Comparison of ENCODE assay signal across 13 mouse cellular contexts in the genomic region with DNA sequence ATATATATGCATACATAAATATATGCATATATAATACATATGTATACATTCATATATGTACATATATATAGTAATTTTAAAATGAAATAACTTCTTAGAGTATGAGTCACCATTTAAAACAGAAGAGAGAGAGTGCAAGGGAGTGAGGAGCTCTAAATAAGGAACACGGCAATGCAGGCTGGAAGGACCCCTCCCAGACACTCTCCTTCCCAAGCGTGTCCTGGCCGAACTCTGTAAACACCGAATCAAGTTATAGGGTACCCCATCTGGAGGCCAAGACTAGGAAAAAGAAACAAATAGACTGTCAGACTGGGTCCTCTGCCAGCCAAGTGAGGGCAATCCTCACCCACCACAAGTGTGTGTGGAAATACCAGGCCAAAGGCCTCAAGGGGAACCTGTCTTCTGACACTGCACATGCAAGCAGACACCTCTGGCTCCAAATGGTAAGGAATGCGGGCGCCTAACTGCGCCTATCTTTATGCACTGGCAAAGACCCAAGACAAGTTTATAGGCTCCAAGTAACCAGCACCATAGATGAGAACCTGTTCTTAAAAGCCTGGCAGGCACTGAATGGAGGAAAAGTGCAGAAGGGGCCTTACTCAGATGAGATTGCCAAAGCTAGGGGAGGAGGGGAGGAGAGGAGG.
DNase-seq lines count a peak whose midpoint lies in the region; ATAC-seq and TF ChIP-seq lines count a peak whose summit lies in the region.
"Had no signal": no experiment of that assay in that cellular context is flagged by ENCODE, and none has a peak within 500 bp of the region (broad histone marks: within the 10 kb centered on the region; RNA-seq: fewer than 3 reads in every experiment).

No protein-coding gene starts in this region.

- TF ChIP-seq CTCF in layer of hippocampus, adult 2 months (conservative IDR thresholded peaks at IDR 0.05): no peak

- H3K36me3 ChIP-seq in kidney, embryonic 16.5 days (ENCODE audit: insufficient read depth, low read length): no peaks in the 10 kb centered on the region
- H3K36me3 ChIP-seq in embryonic facial prominence, embryonic 14.5 days (ENCODE audit: control insufficient read depth, insufficient read depth, low read length): no peaks in the 10 kb centered on the region
- no peaks in the 10 kb centered on the region for H3K36me3 ChIP-seq in heart, embryonic 15.5 days
- H3K36me3 ChIP-seq: neural tube, embryonic 15.5 days had no signal

- no peak overlapping the region for H3K9ac ChIP-seq in kidney, embryonic 16.5 days (replicated peaks; ENCODE audit: low read length)
- no peak overlapping the region for H3K9ac ChIP-seq in embryonic facial prominence, embryonic 14.5 days (ENCODE audit: low read depth, low read length)
- peak overlapping the region; percentile 16; the same call in 1 of the 2 replicates for H3K9ac ChIP-seq in heart, embryonic 15.5 days
- H3K9ac ChIP-seq: neural tube, embryonic 15.5 days had no signal

- 0 out of 2 replicates have a peak, but pooled peaks have one; percentile 42 for ATAC-seq in kidney, embryonic 16.5 days (ENCODE audit: low FRiP score, low TSS enrichment)
- ATAC-seq in embryonic facial prominence, embryonic 14.5 days (ENCODE audit: low read depth): peak; percentile 44; the same call in 1 of the 2 replicates
- ATAC-seq in heart, embryonic 15.5 days (replicated peaks; ENCODE audit: insufficient number of reproducible peaks, insufficient read depth, low FRiP score, low read depth): peak; percentile 78
- ATAC-seq: CD4-positive, CD25-positive, alpha-beta regulatory T cell, adult 4 months; hindbrain, postnatal 0 days had no signal

- no peaks in the 10 kb centered on the region for H3K9me3 ChIP-seq in kidney, embryonic 16.5 days (ENCODE audit: low read length)
- no peaks in the 10 kb centered on the region for H3K9me3 ChIP-seq in embryonic facial prominence, embryonic 14.5 days (ENCODE audit: control insufficient read depth, low read length)
- no peaks in the 10 kb centered on the region for H3K9me3 ChIP-seq in heart, embryonic 15.5 days (replicated peaks)
- H3K9me3 ChIP-seq: neural tube, embryonic 15.5 days had no signal

- H3K4me3 ChIP-seq in kidney, embryonic 16.5 days (ENCODE audit: low read length): no peak overlapping the region
- no peak overlapping the region for H3K4me3 ChIP-seq in embryonic facial prominence, embryonic 14.5 days (ENCODE audit: low read depth, low read length)
- no peak overlapping the region for H3K4me3 ChIP-seq in heart, embryonic 15.5 days
- H3K4me3 ChIP-seq in layer of hippocampus, adult 2 months: no peak overlapping the region
- H3K4me3 ChIP-seq: neural tube, embryonic 15.5 days had no signal

- H3K4me1 ChIP-seq in kidney, embryonic 16.5 days (ENCODE audit: insufficient read depth, low read length): peaks cover 4% of the 10 kb centered on the region; the same call in 1 of the 2 replicates
- H3K4me1 ChIP-seq in embryonic facial prominence, embryonic 14.5 days (ENCODE audit: control insufficient read depth, insufficient read depth, low read length): peaks cover 13% of the 10 kb centered on the region; the same call in 1 of the 2 replicates
- H3K4me1 ChIP-seq in heart, embryonic 15.5 days (replicated peaks): peaks cover 63% of the 10 kb centered on the region
- H3K4me1 ChIP-seq: neural tube, embryonic 15.5 days had no signal

- H3K27me3 ChIP-seq in kidney, embryonic 16.5 days (ENCODE audit: insufficient read depth, low read length): no peaks in the 10 kb centered on the region
- no peaks in the 10 kb centered on the region for H3K27me3 ChIP-seq in embryonic facial prominence, embryonic 14.5 days (replicated peaks; ENCODE audit: control insufficient read depth, insufficient read depth, low read length)
- no peaks in the 10 kb centered on the region for H3K27me3 ChIP-seq in heart, embryonic 15.5 days
- H3K27me3 ChIP-seq: neural tube, embryonic 15.5 days had no signal

- H3K27ac ChIP-seq in kidney, embryonic 16.5 days (ENCODE audit: low read length): no peak overlapping the region
- peak overlapping the region; percentile 56; the same call in 1 of the 2 replicates for H3K27ac ChIP-seq in embryonic facial prominence, embryonic 14.5 days (replicated peaks; ENCODE audit: low read depth, low read length)
- peak overlapping the region; percentile 93 for H3K27ac ChIP-seq in heart, embryonic 15.5 days
- H3K27ac ChIP-seq in layer of hippocampus, adult 2 months: no peak overlapping the region
- H3K27ac ChIP-seq: hindbrain, postnatal 0 days; neural tube, embryonic 15.5 days had no signal

- DNase-seq in kidney, adult 11 months: no peak
- DNase-seq in embryonic facial prominence, embryonic 14.5 days (ENCODE audit: low spot score): peak; percentile 60
- peak; percentile 13 for DNase-seq in lung, postnatal 14 days
- no peak for DNase-seq in urinary bladder, postnatal 4 days (ENCODE audit: low spot score in 2 of 2)
- no peak for DNase-seq in layer of hippocampus, adult 2 months (ENCODE audit: low spot score in 2 of 2)
- DNase-seq: adrenal gland, postnatal 10 days; gastrocnemius, postnatal 36 days; right cerebral cortex, adult 18-20 months had no signal

- no peak overlapping the region for H3K4me2 ChIP-seq in kidney, embryonic 16.5 days (replicated peaks; ENCODE audit: low read depth, low read length)
- no peak overlapping the region for H3K4me2 ChIP-seq in embryonic facial prominence, embryonic 14.5 days (ENCODE audit: low read depth, low read length)
- peak overlapping the region; percentile 12; the same call in 1 of the 2 replicates for H3K4me2 ChIP-seq in heart, embryonic 15.5 days
- H3K4me2 ChIP-seq: neural tube, embryonic 15.5 days had no signal

- 67% methylated on average over 7 of the region's 7 CpGs for WGBS in kidney, embryonic 16.5 days
- 69% methylated on average over 7 of the region's 7 CpGs for WGBS in embryonic facial prominence, embryonic 14.5 days
- 41% methylated on average over 7 of the region's 7 CpGs for WGBS in heart, embryonic 15.5 days

Comparison
In these comparisons a context has a peak if more than half of its experiments do, and no peak if none do; other contexts are left out.
1. H3K27ac ChIP-seq: peak in embryonic facial prominence, embryonic 14.5 days (single experiment) and heart, embryonic 15.5 days (single experiment); none in kidney, embryonic 16.5 days (single experiment) and layer of hippocampus, adult 2 months (single experiment).
2. DNase-seq: peak in embryonic facial prominence, embryonic 14.5 days (single experiment) and lung, postnatal 14 days (single experiment); none in kidney, adult 11 months (single experiment), urinary bladder, postnatal 4 days (0 of 2) and layer of hippocampus, adult 2 months (0 of 2).
3. Peak in every context shown above with its lines, with median percentiles within 50 percentile points of each other: ATAC-seq.